Mouse (Mus musculus) embryonic stem cell, embryonic (primary cell): ENCODE measurements at regions not wholly inside any gene's neighbourhood (a gene's known extent, or its start where the extent isn't known, plus 50 kb on each side); places are given as distances from the start of the nearest gene placed in this dataset.

Experiments
- CTCF ChIA-PET, 4 experiments: fragments of 300-600 bp in 2 of 4; fragments of 350-600 bp in 2 of 4; sonication (Branson Sonifier 250); formaldehyde crosslinking; loops; one replicate each; lab custom pipeline; 2022; ENCODE audit warnings: inconsistent platforms in 2 of 4; lab: Charles Lee
- POLR2A ChIA-PET, 4 experiments: fragments of 300-600 bp in 2 of 4; fragments of 350-600 bp in 2 of 4; sonication (Branson Sonifier 250); formaldehyde crosslinking; loops; one replicate each; lab custom pipeline; 2022; ENCODE audit warnings: antibody characterized with exemption in 4 of 4, inconsistent platforms in 1 of 4; lab: Charles Lee

DNA sequence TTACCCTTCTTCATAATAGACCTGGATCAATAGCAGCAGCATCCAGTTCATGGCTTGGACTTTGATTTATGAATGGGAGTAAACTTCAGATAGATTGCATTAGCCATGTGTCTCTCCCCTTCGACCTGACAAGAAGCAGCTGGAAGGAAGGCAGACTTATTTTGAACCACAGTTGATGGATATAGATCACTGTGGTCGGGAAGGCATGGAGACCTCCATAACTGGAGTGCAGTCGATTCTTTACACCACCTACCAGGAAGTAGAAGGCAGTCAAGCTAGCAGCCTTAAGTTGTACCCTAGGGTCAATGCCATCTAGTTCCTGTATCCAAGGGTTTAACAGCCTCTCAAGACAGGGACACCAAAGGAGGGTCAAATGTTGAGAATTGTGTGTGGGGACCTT, 1410.2 kb downstream of the Slc22a22 start:
- ChIA-PET CTCF (interaction anchor here in 1 of 4 experiments (0.7 kb wide), 1 partner anchor 245 kb away, joined by 6 read pairs; no protein-coding TSS in a partner anchor), POLR2A (interaction anchor here in 2 of 4 experiments (0.5 kb wide), 2 partner anchors 279 to 1572 kb away, joined by 3 read pairs; no protein-coding TSS in a partner anchor)

DNA sequence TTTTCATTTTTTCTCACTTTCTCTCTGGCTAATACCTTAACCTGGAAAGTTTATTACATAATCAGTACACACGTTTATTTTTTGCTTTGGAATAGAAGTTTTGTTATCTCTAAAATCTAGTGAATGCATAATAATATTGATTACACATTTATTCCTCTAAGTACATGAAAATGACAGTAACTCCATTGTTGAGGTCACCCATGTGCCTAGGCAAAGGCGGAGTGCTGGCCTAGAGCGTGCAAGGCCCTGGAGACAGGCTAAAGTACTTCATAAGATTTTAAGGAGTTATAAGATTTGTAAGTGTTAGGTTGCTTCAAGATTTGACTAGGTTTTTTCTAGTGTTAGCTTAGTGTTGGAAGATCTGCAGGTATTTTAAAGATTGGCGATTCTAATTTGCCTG, 1410.9 kb downstream of the Slc22a22 start:
- ChIA-PET CTCF (interaction anchor here in 1 of 4 experiments (0.6 kb wide), 1 partner anchor 1082 kb away, joined by 7 read pairs; no protein-coding TSS in a partner anchor), POLR2A (interaction anchor here in 1 of 4 experiments (0.6 kb wide), 1 partner anchor 451 kb away, joined by 3 read pairs; no protein-coding TSS in a partner anchor)

DNA sequence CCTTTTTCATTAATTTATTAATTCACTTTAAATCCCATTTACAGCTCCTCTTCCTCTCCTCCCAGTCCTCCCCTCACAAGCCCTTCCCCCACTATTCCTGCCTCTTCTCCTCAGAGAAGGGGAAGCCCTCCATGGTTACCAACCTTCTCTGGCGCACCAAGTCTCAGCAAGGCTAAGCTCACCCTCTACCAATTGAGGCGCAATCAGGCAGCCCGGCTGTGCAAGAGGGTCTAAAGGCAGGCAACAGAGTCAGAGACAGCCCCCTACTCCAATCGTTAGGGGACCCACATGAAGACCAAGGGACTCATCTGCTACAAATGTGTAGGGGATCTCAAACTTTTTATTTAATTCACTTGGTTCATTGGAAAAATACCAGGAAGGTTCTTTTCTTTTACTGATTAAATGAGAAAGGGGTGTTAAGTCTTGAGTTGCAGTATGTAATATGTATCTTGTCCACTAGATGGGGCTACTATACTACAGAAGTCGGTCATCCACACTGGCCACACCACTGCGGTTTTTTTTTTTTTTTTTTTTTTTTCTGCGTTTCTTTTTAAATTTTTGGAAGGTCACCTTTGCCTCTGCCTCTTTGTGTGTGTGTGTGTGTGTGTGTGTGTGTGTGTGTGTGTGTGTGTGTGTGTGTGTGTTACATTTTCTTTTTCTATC, 1411.4 kb downstream of the Slc22a22 start:
- ChIA-PET CTCF (no interaction called here), POLR2A (no interaction called here)

- ChIA-PET CTCF (no interaction called here), POLR2A (no interaction called here)
Measured at GRCm38 (mm10) chr15:56062576-56062975, 1414.8 kb downstream of the Slc22a22 start.

DNA sequence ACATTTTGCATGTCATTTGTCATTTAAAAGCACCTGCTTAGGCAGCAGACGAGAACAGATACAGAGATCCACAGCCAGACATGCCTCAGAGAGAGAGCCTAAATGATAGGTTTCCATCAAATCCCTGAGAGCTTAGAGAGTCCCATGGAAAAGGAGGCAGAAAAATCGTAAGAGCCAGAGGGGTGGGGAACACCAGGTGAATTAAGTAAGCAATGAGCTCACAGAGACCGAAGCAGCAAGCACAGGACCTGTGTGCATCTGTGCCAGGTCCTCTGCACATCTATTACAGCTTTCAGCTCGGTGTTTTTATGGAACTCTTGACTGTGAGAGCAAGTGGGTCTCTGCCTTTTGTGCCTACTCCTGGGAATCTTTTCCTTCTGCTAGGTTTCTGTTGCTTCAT, 1416.1 kb downstream of the Slc22a22 start:
- ChIA-PET CTCF (no interaction called here), POLR2A (no interaction called here)

DNA sequence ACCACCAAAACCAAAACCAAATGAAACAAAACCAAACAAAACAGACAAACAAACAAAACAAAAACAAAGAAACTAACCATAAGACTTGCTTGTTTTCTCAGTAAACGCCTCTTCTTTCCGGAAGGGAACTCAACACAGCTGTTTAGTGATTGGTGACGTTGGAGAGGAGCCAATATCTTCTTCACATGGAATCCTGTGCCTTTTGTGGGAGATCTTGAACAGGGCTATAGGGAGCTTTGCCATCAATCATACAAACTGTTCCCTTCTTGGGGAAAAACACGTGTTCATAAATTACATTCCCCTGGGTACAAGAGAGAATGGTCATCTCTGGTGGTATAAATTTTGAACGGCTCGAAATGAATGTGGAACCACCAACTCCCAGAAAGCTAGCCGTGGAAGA, 1426.7 kb downstream of the Slc22a22 start:
- ChIA-PET POLR2A (no interaction called here), CTCF (interaction anchor here in 1 of 4 experiments (0.7 kb wide), 1 partner anchor 240 kb away, joined by 3 read pairs; no protein-coding TSS in a partner anchor)

- POLR2A ChIA-PET = no interaction called here
- CTCF ChIA-PET = no interaction called here
Measured at GRCm38 (mm10) chr15:56047832-56048231, 1429.6 kb downstream of the Slc22a22 start.

GRCm38 (mm10) chr15:56046679-56047532, 1430.5 kb downstream of the Slc22a22 start:
- CTCF ChIA-PET = no interaction called here
- POLR2A ChIA-PET = no interaction called here

- POLR2A ChIA-PET = no interaction called here
- CTCF ChIA-PET = interaction anchor here in 2 of 4 experiments (0.5 to 1.4 kb wide), 4 partner anchors 205 to 411 kb away, joined by 3 to 6 read pairs (median 4); no protein-coding TSS in a partner anchor
Measured at GRCm38 (mm10) chr15:56045510-56046245, 1431.7 kb downstream of the Slc22a22 start.

- POLR2A ChIA-PET = no interaction called here
- CTCF ChIA-PET = no interaction called here
Measured at GRCm38 (mm10) chr15:56043282-56043681, 1434.1 kb downstream of the Slc22a22 start.

DNA sequence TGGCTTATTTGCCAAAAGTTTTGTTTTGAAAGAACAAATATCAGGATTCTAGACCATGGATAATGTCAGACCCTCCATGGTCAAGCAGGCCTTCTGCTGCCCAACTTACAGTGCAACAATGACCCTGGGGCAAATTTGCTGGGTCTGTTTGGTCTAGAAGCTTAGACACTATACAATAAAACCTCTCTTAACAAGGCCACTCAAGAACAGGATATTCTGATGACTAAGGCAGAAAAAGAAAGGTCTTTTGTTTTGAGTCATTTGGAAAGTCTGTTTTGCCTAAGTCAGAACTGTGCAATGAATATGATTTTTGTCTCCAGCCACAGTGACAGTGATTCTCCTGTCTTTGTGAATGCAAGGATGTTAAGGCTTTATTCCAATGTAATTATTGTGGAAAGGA, 1435.0 kb downstream of the Slc22a22 start:
- POLR2A ChIA-PET = no interaction called here
- CTCF ChIA-PET = no interaction called here

- CTCF ChIA-PET = no interaction called here
- POLR2A ChIA-PET = no interaction called here
Measured at GRCm38 (mm10) chr15:56030007-56030406, 1447.4 kb downstream of the Slc22a22 start.

DNA sequence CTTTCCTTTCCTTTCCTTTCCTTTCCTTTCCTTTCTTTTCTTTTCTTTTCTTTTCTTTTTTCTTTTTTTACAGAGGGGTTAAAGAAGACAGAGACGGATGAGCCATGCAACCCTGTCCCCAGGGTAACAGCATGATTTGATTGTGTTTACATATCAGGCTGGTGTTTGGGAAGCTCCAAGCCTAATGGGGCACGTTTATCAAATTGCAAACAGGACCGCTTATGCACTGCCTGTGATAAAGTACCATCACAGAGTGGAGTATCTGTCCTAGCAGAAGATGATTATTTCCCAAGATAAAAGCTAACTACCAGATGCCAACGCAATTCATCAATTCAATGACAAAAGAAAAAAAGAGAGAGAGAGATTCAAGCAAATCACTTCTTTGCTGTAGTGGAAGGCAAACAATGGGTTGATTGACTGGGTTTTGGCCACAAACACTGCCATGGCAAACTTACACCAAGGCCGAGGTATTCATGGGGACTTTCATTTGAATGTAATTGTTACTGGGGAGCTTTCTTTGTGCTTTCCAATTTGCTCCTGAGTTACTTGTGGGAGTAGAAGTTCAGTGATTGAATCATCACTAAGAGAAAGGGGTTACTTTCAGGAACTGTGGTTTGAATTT, 1450.1 kb downstream of the Slc22a22 start:
- CTCF ChIA-PET = no interaction called here
- POLR2A ChIA-PET = interaction anchor here in 1 of 4 experiments (1.4 kb wide), 1 partner anchor 27 kb away, joined by 3 read pairs; no protein-coding TSS in a partner anchor

- CTCF ChIA-PET = no interaction called here
- POLR2A ChIA-PET = no interaction called here
Measured at GRCm38 (mm10) chr15:56024705-56025104, 1452.7 kb downstream of the Slc22a22 start.

DNA sequence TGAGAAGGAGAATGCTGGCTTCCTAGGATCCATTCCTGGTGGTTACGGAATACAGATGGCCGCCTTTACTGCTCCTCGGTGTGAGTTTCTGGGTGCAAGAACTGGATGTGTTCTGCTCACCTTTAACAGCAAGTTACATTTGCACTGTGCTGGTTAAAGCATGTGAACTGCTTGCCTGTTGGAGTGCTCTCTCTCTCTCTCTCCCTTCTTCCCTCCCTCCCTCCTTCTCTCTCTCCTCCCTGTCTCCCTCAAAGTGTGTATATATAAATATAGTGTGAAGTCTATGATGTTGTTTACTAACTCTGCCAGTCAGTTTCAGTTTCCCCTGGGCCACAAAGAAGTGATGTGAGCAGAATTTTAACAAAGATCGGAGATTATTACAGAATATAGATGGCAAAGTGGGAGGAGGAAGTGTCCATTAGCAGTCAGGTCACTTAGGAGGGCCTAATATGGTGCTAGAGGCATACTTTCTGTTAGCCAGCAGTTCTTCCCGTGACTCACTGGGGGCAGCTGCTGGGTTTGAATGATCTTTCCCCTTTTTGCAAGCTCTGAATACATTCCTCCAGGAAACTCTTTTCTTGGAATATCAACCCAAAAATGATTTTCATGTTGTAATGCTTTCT, 1453.5 kb downstream of the Slc22a22 start:
- ChIA-PET POLR2A (no interaction called here), CTCF (no interaction called here)

GRCm38 (mm10) chr15:56022315-56022714, 1455.1 kb downstream of the Slc22a22 start:
- ChIA-PET CTCF (no interaction called here), POLR2A (interaction anchor here in 1 of 4 experiments (0.7 to 1.2 kb wide), 2 partner anchors 9 to 608 kb away, joined by 3 read pairs; no protein-coding TSS in a partner anchor)

- ChIA-PET POLR2A (no interaction called here), CTCF (interaction anchor here in 1 of 4 experiments (0.6 to 0.7 kb wide), 2 partner anchors 74 to 362 kb away, joined by 5 read pairs; no protein-coding TSS in a partner anchor)
Measured at GRCm38 (mm10) chr15:56018141-56018540, 1459.3 kb downstream of the Slc22a22 start.

DNA sequence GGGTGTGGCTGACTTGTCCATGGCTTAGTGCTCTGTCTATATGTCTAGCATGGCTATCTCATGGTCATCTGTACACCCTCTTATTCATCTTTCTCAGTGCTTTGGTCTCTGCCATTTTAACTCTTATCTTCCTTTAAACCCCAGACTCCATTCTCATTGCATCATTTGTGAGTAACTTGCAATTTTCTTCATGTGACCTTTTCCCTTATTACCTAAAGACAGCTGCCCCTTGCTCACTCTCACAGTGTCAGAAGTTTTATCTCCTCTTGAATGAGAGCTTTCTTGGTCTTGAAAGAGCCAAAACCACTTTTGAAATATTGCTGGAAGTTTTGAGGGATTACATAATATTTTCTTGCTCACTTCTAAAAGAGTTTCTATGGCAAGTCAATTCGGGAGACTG, 1459.9 kb downstream of the Slc22a22 start:
- ChIA-PET CTCF (no interaction called here), POLR2A (no interaction called here)
